Mouse (Mus musculus) ES-Bruce4 (cell line): ENCODE data around the gene Apoa4. TPM values are rescaled to one million over a fixed set of nuclear protein-coding genes. Genes with fewer than 3 reads are reported as not detected.

Experiments
- H3K27ac ChIP-seq: 2 replicates; pipeline ENCODE4 v1.5.1; 2012; ENCODE audit warnings: low read length, inconsistent platforms; ENCODE audit not compliant: insufficient read depth
- H3K27me3 ChIP-seq: 2 replicates; pipeline ENCODE4 v1.6.1; 2012; ENCODE audit warnings: mild to moderate bottlenecking, low read length, inconsistent platforms; ENCODE audit not compliant: control insufficient read depth, poor library complexity, insufficient read depth, severe bottlenecking
- H3K36me3 ChIP-seq: 2 replicates; pipeline ENCODE4 v1.6.1; 2012; ENCODE audit warnings: inconsistent platforms, mild to moderate bottlenecking, low read length, moderate library complexity; ENCODE audit not compliant: control insufficient read depth, poor library complexity, insufficient read depth, severe bottlenecking
- H3K4me1 ChIP-seq: one replicate; pipeline ENCODE4 v1.8.1; 2011; ENCODE audit warnings: low read length; ENCODE audit not compliant: control insufficient read depth, insufficient read depth
- H3K4me3 ChIP-seq: 2 replicates; pipeline ENCODE4 v1.5.1; 2011; ENCODE audit warnings: low read depth, mild to moderate bottlenecking, low read length
- H3K9ac ChIP-seq: 2 replicates; pipeline ENCODE4 v1.6.1; 2012; ENCODE audit warnings: low read depth, mild to moderate bottlenecking, inconsistent platforms; ENCODE audit not compliant: poor library complexity, severe bottlenecking
- H3K9me3 ChIP-seq: replicated peaks from 2 replicates; pipeline ENCODE4 v1.6.1; 2012; ENCODE audit warnings: mild to moderate bottlenecking, low read length, inconsistent platforms; ENCODE audit not compliant: control insufficient read depth, poor library complexity, insufficient read depth, severe bottlenecking
- CTCF ChIP-seq: IDR thresholded peaks from one replicate; pipeline ENCODE4 v1.8.1; 2011; ENCODE audit warnings: low read depth, low read length
- EP300 ChIP-seq: IDR thresholded peaks from 2 replicates; pipeline ENCODE4 v1.6.1; 2011; ENCODE audit warnings: low read depth, low read length; ENCODE audit not compliant: insufficient read depth
- POLR2A ChIP-seq: IDR thresholded peaks from one replicate; pipeline ENCODE4 v1.8.1; 2011; ENCODE audit warnings: low read length; ENCODE audit not compliant: insufficient read depth
- polyA plus RNA-seq: library from polyadenylated mRNA; stranded (reverse); fragments of >200 nt; gene quantifications from 2 replicates; pipeline ENCODE4 v1.2.4, GENCODE M21; 2011; ENCODE audit warnings: low read depth; ENCODE audit not compliant: missing spikeins, insufficient read depth, insufficient read length

The Apoa4 gene
- polyA plus RNA-seq, 1 experiment = not detected

- peak overlapping the region; percentile 64 for H3K9ac ChIP-seq
- no peaks in the 10 kb centered on the region for H3K27me3 ChIP-seq
- H3K36me3 ChIP-seq = no peaks in the 10 kb centered on the region
- TF ChIP-seq CTCF (peak; percentile 86), POLR2A (peak; percentile 41), EP300 (peak; percentile 50; the same call in 1 of the 2 replicates)
- H3K4me1 ChIP-seq = no peaks in the 10 kb centered on the region
- no peaks in the 10 kb centered on the region for H3K9me3 ChIP-seq
- H3K4me3 ChIP-seq = peak overlapping the region; percentile 81
- H3K27ac ChIP-seq = no peak overlapping the region
Measured at GRCm38 (mm10) chr9:46229573-46230449, 10.7 kb upstream of the Apoa4 start.

GRCm38 (mm10) chr9:46230450-46230975, 10.0 kb upstream of the Apoa4 start:
- Histone ChIP-seq H3K4me3 (peak overlapping the region; percentile 81), H3K9ac (peak overlapping the region; percentile 64), H3K27ac (no peak overlapping the region), H3K4me1 (no peaks in the 10 kb centered on the region), H3K9me3 (no peaks in the 10 kb centered on the region), H3K36me3 (no peaks in the 10 kb centered on the region), H3K27me3 (no peaks in the 10 kb centered on the region)
- TF ChIP-seq EP300 = no peak
- TF ChIP-seq CTCF = no peak
- no peak for TF ChIP-seq POLR2A

- Histone ChIP-seq H3K4me1 (no peaks in the 10 kb centered on the region), H3K4me3 (no peak overlapping the region), H3K27me3 (no peaks in the 10 kb centered on the region), H3K36me3 (no peaks in the 10 kb centered on the region), H3K27ac (no peak overlapping the region), H3K9me3 (no peaks in the 10 kb centered on the region), H3K9ac (no peak overlapping the region)
- TF ChIP-seq CTCF (no peak), EP300 (no peak), POLR2A (no peak)
Measured at GRCm38 (mm10) chr9:46235196-46235595, 5.3 kb upstream of the Apoa4 start.

- Histone ChIP-seq H3K27me3 (no peaks in the 10 kb centered on the region), H3K4me3 (no peak within 1 kb of the TSS), H3K9ac (no peak within 1 kb of the TSS), H3K9me3 (no peaks in the 10 kb centered on the region), H3K27ac (no peak within 1 kb of the TSS), H3K4me1 (no peaks in the 10 kb centered on the region), H3K36me3 (no peaks in the 10 kb centered on the region)
- TF ChIP-seq CTCF = no peak
- TF ChIP-seq EP300 = no peak
- no peak for TF ChIP-seq POLR2A
Measured at GRCm38 (mm10) chr9:46235596-46235648, 5.1 kb upstream of the Apoa4 start, which contains the start of gene Apoc3. TSS of gene Apoc3 (minus strand) at chr9:46235636.

- no peak overlapping the region for H3K27ac ChIP-seq
- H3K9ac ChIP-seq = no peak overlapping the region
- H3K9me3 ChIP-seq = no peaks in the 10 kb centered on the region
- no peaks in the 10 kb centered on the region for H3K36me3 ChIP-seq
- no peaks in the 10 kb centered on the region for H3K27me3 ChIP-seq
- TF ChIP-seq EP300 = no peak
- TF ChIP-seq POLR2A = no peak
- no peak for TF ChIP-seq CTCF
- no peak overlapping the region for H3K4me3 ChIP-seq
- no peaks in the 10 kb centered on the region for H3K4me1 ChIP-seq
Measured at GRCm38 (mm10) chr9:46235649-46236048, 4.8 kb upstream of the Apoa4 start.

- no peaks in the 10 kb centered on the region for H3K36me3 ChIP-seq
- no peaks in the 10 kb centered on the region for H3K27me3 ChIP-seq
- H3K9ac ChIP-seq = no peak overlapping the region
- H3K4me3 ChIP-seq = no peak overlapping the region
- no peak overlapping the region for H3K27ac ChIP-seq
- TF ChIP-seq POLR2A (no peak), CTCF (no peak), EP300 (no peak)
- H3K9me3 ChIP-seq = no peaks in the 10 kb centered on the region
- no peaks in the 10 kb centered on the region for H3K4me1 ChIP-seq
Measured at GRCm38 (mm10) chr9:46238850-46239249, 1.6 kb upstream of the Apoa4 start.
